Comparison of ENCODE assay signal across 10 mouse cellular contexts in the genomic region with DNA sequence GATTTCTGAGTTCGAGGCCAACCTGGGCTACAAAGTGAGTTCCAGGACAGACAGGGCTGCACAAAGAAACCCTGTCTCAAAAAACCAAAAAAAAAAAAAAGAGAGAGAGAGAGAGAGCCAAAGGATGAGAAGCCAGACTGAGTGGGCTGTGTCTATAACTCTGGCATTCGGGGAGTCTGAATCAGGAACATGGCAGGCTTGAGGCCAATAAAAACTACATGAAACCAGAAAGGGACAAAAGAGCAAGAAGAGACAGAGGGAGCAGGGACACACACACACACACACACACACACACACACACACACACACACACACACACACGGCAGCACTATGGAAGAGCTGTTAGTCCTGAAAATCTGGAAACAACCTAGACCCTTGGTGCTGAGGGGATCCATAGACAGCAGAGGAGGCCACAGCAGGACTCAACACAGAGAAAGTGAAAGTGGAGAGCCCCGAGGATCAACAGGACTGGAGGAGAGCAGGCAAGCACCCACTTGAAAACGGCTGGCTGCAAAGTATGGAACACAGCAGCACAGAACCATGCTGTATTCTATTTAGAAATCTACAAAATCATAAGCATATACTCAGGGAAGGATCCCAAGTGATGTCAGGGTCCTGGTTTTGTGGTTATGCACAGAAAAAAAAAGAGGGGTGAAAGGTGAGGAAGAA. TPM values are rescaled to one million over a fixed set of nuclear protein-coding genes. Genes with fewer than 3 reads are reported as not detected.
DNase-seq lines count a peak whose midpoint lies in the region; ATAC-seq and TF ChIP-seq lines count a peak whose summit lies in the region.
"Had no signal": no experiment of that assay in that cellular context is flagged by ENCODE, and none has a peak within 500 bp of the region (broad histone marks: within the 10 kb centered on the region; RNA-seq: fewer than 3 reads in every experiment).

No protein-coding gene starts in this region.

- H3K9me3 ChIP-seq in forebrain, embryonic 11.5 days (ENCODE audit: control insufficient read depth, low read length), result no peaks in the 10 kb centered on the region
- H3K9me3 ChIP-seq in forebrain, postnatal 0 days (ENCODE audit: low read length), result no peaks in the 10 kb centered on the region
- no peaks in the 10 kb centered on the region for H3K9me3 ChIP-seq in forebrain, embryonic 14.5 days (replicated peaks; ENCODE audit: control insufficient read depth, low read length)

- no peaks in the 10 kb centered on the region for H3K36me3 ChIP-seq in forebrain, embryonic 11.5 days (ENCODE audit: control insufficient read depth, insufficient read depth, low read length)
- H3K36me3 ChIP-seq in forebrain, postnatal 0 days (ENCODE audit: insufficient read depth), result no peaks in the 10 kb centered on the region
- no peaks in the 10 kb centered on the region for H3K36me3 ChIP-seq in forebrain, embryonic 14.5 days (ENCODE audit: control insufficient read depth, insufficient read depth, low read length)

- ATAC-seq in forebrain, embryonic 11.5 days (replicated peaks; ENCODE audit: low FRiP score), result no peak
- no peak for ATAC-seq in forebrain, postnatal 0 days
- peak; percentile 54 to 75 for ATAC-seq in hematopoietic stem cell, adult 5-6 weeks (replicated peaks in 1 of 2; ENCODE audit: insufficient read depth in 1 of 2, low FRiP score in 2 of 2, low TSS enrichment in 1 of 2, low read depth in 1 of 2, poor library complexity in 2 of 2, severe bottlenecking in 2 of 2)
- no peak for ATAC-seq in forebrain, embryonic 14.5 days

- peak; percentile 41 for DNase-seq in forebrain, embryonic 11.5 days (ENCODE audit: low spot score)
- no peak for DNase-seq in forebrain, postnatal 0 days
- DNase-seq in adrenal gland, postnatal 14 days, result peak; percentile 44
- DNase-seq in lung, postnatal 25 days (ENCODE audit: low spot score), result peak; percentile 61
- no peak for DNase-seq in layer of hippocampus, adult 9-11 months
- no peak for DNase-seq in forebrain, embryonic 14.5 days (ENCODE audit: low spot score)
- no peak for DNase-seq in cerebellum, adult 9-11 months

- H3K9ac ChIP-seq in forebrain, embryonic 11.5 days (ENCODE audit: low read length), result no peak overlapping the region
- H3K9ac ChIP-seq in forebrain, postnatal 0 days, result no peak overlapping the region
- no peak overlapping the region for H3K9ac ChIP-seq in forebrain, embryonic 14.5 days (ENCODE audit: low read length)

- no peak overlapping the region for H3K4me2 ChIP-seq in forebrain, embryonic 11.5 days (ENCODE audit: low read depth, low read length, severe bottlenecking)
- no peak overlapping the region for H3K4me2 ChIP-seq in forebrain, postnatal 0 days (ENCODE audit: low read depth)
- no peak overlapping the region for H3K4me2 ChIP-seq in forebrain, embryonic 14.5 days (ENCODE audit: low read length)

- WGBS in forebrain, embryonic 11.5 days, result 78% methylated on average over 5 of the region's 5 CpGs
- 76% methylated on average over 5 of the region's 5 CpGs for whole genome bisulfite sequencing in forebrain, postnatal 0 days
- whole genome bisulfite sequencing in forebrain, embryonic 14.5 days, result 83% methylated on average over 5 of the region's 5 CpGs

- TF ChIP-seq CTCF in forebrain, postnatal 0 days (IDR thresholded peaks at IDR 0.05; ENCODE audit: low read depth), result no peak

- H3K4me1 ChIP-seq in forebrain, embryonic 11.5 days (replicated peaks; ENCODE audit: control insufficient read depth, insufficient read depth, low read length), result no peaks in the 10 kb centered on the region
- H3K4me1 ChIP-seq in forebrain, postnatal 0 days (ENCODE audit: insufficient read depth), result no peaks in the 10 kb centered on the region
- no peaks in the 10 kb centered on the region for H3K4me1 ChIP-seq in forebrain, embryonic 14.5 days (ENCODE audit: control insufficient read depth, insufficient read depth, low read length)

- no peaks in the 10 kb centered on the region for H3K27me3 ChIP-seq in forebrain, embryonic 11.5 days (ENCODE audit: control insufficient read depth, insufficient read depth, low read length)
- no peaks in the 10 kb centered on the region for H3K27me3 ChIP-seq in forebrain, postnatal 0 days (ENCODE audit: insufficient read depth, low read length)
- H3K27me3 ChIP-seq in forebrain, embryonic 14.5 days (replicated peaks; ENCODE audit: control insufficient read depth, insufficient read depth, low read length), result no peaks in the 10 kb centered on the region

- H3K27ac ChIP-seq in forebrain, embryonic 11.5 days (ENCODE audit: low read depth, low read length), result no peak overlapping the region
- no peak overlapping the region for H3K27ac ChIP-seq in forebrain, postnatal 0 days (ENCODE audit: low read depth, low read length)
- H3K27ac ChIP-seq in forebrain, embryonic 14.5 days (ENCODE audit: low read depth, low read length), result no peak overlapping the region
- H3K27ac ChIP-seq: macrophage had no signal

- H3K4me3 ChIP-seq in forebrain, embryonic 11.5 days (ENCODE audit: low read depth, low read length), result no peak overlapping the region
- no peak overlapping the region for H3K4me3 ChIP-seq in forebrain, postnatal 0 days (ENCODE audit: low read depth, low read length)
- no peak overlapping the region for H3K4me3 ChIP-seq in forebrain, embryonic 14.5 days (ENCODE audit: low read depth, low read length)

RNA-seq across cellular contexts. Expression of a gene that starts 9.8 kb away (rescaled TPM):
- not detected in 2 replicates for polyA plus RNA-seq in forebrain, embryonic 11.5 days (2014; fragmentation: Nextera tagmentation; extraction: Ambion mirVana)
- total RNA-seq in forebrain, postnatal 0 days (2014; rRNA removed), result not detected in 2 replicates
- polyA plus RNA-seq in forebrain, postnatal 0 days (2015; fragmentation: Nextera tagmentation; extraction: Ambion mirVana), result 0.15 TPM in 1 of 2 replicates, not detected in the other
- 0.37 and 2.3 TPM in 2 replicates for total RNA-seq in adrenal gland, postnatal 14 days (2021)
- not detected in 2 replicates for total RNA-seq in hematopoietic stem cell, adult 5-6 weeks (2017)
- not detected in 2 replicates for polyA plus RNA-seq in forebrain, embryonic 14.5 days (2014; fragmentation: Nextera tagmentation; extraction: Ambion mirVana)
- polyA plus RNA-seq: embryonic facial prominence, embryonic 14.5 days had no signal

RNA-seq across cellular contexts. Expression of a gene that starts 36.2 kb away (rescaled TPM):
- polyA plus RNA-seq in forebrain, embryonic 11.5 days (2014; fragmentation: Nextera tagmentation; extraction: Ambion mirVana), result 8.8 and 9.4 TPM in 2 replicates
- total RNA-seq in forebrain, postnatal 0 days (2014; rRNA removed), result 61.5 and 68.7 TPM in 2 replicates
- 61.8 and 80.0 TPM in 2 replicates for polyA plus RNA-seq in forebrain, postnatal 0 days (2015; fragmentation: Nextera tagmentation; extraction: Ambion mirVana)
- 16.2 and 19.2 TPM in 2 replicates for total RNA-seq in adrenal gland, postnatal 14 days (2021)
- 0.55 and 3.3 TPM in 2 replicates for total RNA-seq in hematopoietic stem cell, adult 5-6 weeks (2017)
- polyA plus RNA-seq in forebrain, embryonic 14.5 days (2014; fragmentation: Nextera tagmentation; extraction: Ambion mirVana), result 11.2 and 18.4 TPM in 2 replicates

RNA-seq across cellular contexts. Expression of a gene that starts 39.5 kb away (rescaled TPM):
- polyA plus RNA-seq in forebrain, embryonic 11.5 days (2014; fragmentation: Nextera tagmentation; extraction: Ambion mirVana), result 0.60 and 0.96 TPM in 2 replicates
- total RNA-seq in forebrain, postnatal 0 days (2014; rRNA removed), result 4.6 and 11.6 TPM in 2 replicates
- polyA plus RNA-seq in forebrain, postnatal 0 days (2015; fragmentation: Nextera tagmentation; extraction: Ambion mirVana), result 6.8 and 8.6 TPM in 2 replicates
- total RNA-seq in adrenal gland, postnatal 14 days (2021), result 0.86 and 1.6 TPM in 2 replicates
- total RNA-seq in hematopoietic stem cell, adult 5-6 weeks (2017), result 0.50 TPM in 1 of 2 replicates, not detected in the other
- polyA plus RNA-seq in forebrain, embryonic 14.5 days (2014; fragmentation: Nextera tagmentation; extraction: Ambion mirVana), result 0.71 and 1.2 TPM in 2 replicates
- polyA plus RNA-seq: macrophage had no signal

Comparison
In these comparisons a context has a peak if more than half of its experiments do, and no peak if none do; other contexts are left out.
1. DNase-seq: peak in forebrain, embryonic 11.5 days (single experiment), adrenal gland, postnatal 14 days (single experiment) and lung, postnatal 25 days (single experiment); none in forebrain, postnatal 0 days (single experiment), layer of hippocampus, adult 9-11 months (single experiment), forebrain, embryonic 14.5 days (single experiment) and cerebellum, adult 9-11 months (single experiment).
2. ATAC-seq: peak in hematopoietic stem cell, adult 5-6 weeks (2 of 2); none in forebrain, embryonic 11.5 days (single experiment), forebrain, postnatal 0 days (single experiment) and forebrain, embryonic 14.5 days (single experiment).